Mouse (Mus musculus): ENCODE results near the gene Limd1.
A peak's percentile ranks its signal among the peaks of the same experiment; 100 is the strongest.

Gene Limd1

GRCm38 (mm10) chr9:123515087-123515486, 36.6 kb downstream of the Limd1 start:
- no peak for DNase-seq (ENCODE audit: low read depth, low spot score)

DNA sequence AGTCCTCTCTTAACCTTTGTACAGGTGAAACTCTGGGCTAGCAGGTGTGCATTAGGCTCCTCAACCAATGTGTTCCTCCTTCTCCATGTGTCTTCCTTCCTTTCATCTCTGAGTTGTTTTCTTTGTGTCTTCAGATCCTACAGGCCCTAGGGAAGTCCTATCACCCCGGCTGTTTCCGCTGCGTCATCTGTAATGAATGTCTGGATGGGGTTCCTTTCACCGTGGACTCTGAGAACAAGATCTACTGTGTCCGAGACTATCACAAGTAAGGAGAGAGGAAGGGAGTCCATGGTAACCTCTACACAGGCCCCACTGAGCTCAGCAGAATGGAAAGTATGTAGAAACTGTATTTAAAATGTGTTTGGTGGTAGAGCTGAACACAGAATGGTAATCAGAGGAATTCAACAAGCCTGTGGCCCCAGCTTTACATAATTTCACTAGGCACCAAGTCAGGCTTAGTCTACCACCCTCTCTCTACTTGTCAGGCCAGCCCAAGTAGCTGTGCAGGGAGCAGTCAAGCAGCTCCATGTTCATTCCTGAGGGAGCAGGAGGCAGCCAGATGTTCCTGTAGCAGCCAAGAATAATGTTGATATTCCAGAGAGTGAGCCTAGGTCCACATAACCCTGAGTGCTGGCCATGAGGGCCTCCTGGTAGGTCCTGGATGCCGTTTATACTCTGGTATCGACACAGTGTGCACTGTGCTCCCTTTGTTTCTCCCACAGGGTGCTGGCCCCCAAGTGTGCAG, 38.3 kb downstream of the Limd1 start:
- no peak for DNase-seq (ENCODE audit: low read depth, low spot score)

DNA sequence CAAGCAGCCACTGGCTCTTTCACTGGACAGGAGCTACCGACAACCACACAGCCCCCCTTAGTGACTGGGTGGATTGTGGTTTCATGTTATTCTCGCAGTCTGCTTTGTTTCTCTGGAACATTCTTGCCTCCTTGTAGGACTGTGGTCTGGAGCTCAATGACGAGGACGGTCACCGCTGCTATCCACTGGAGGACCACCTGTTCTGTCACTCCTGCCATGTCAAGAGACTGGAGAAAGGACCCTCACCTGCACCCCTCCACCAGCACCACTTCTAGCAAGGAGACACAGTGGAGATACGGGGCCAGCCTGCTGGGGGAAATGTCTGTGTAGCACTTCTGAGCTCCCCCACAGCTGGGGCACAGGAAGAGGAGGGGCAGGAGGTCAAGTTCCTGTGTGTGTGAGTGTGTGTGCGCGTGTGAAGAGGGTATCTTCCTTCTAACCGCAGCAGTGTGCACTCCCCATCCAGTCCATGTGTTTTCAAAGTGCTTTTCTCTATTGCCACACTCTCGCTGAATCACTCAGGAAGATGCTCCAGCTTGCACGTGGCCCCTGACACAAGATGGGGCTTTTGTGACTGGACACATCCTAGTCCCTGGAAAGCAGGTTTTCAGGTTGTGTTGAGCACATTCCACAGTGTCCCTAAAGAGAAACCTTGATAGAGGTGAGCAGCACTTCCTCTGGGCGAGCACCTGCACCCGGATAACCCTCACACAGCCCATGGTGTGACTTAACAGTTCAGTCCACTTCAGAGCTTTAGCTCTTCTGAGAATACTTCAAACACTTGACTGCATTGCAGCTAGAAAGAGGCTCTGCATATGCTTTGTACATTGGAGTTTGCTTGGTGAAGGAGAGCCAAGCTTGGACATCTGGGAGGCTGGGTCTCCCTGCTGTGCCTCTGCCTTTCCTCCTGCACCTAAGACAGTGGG, 40.7 kb downstream of the Limd1 start:
- DNase-seq (ENCODE audit: low read depth, low spot score), result no peak

DNA sequence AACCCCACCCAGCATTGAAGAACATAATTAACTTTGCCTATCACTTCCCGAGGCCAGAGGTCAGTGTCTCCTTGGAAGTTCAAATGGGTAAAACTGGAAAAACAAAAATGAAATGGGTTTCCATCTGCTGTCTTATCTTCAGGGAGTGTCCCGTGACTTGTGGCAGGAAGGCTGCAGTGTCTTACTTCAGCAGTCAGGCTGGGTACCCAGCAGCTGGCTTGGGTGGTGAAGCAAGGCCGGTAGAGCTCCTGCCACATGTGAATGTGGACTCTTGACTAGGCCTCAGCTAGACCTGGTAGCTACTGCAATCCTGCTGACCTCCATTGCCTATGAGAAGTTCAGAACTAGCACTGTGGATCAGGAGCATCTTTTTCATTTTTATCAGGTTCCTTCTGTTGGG, 42.2 kb downstream of the Limd1 start:
- no peak for DNase-seq (ENCODE audit: low read depth, low spot score)

DNA sequence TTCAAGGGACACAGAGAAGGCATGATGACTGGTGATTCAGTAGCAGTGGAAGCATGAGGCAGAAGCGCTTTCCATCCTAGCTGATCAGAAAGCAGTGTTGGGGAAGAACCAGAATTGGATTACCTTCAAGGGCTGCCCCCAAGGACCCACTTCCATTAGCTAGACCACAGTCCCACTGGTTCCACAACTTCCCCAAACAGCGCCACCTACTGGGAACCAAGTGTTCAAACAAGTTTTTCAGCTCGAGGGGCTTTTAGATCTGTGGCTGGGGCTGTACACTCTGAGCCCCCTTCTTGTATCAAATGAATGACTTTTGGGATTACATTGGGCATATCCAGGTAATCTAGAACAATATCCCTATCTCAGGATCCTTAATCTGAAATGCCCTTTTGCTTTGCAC, 45.2 kb downstream of the Limd1 start:
- DNase-seq (ENCODE audit: low read depth, low spot score), result no peak

DNA sequence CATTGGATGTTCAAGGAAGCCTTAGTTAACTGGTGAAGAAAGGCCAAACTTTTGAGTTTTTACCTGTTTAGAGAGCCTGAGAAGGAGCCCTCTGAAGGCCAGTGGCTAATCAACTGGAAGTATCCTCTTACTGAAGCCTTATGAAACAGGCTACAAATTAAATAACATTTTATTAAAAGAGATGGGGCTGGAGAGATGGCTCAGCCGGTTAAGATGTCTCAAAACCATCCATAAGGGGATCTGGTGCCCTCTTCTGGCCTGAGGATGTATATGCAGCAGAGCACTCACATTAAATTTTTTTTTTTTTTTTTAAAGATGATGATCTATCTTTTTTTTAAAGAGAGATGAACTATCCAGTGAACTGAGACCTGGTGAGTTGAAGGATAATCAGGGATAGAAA, 46.6 kb downstream of the Limd1 start:
- no peak for DNase-seq (ENCODE audit: low read depth, low spot score)

- DNase-seq (ENCODE audit: low read depth, low spot score), result no peak
Observed at GRCm38 (mm10) chr9:123526502-123526901, 48.0 kb downstream of the Limd1 start.

- no peak for DNase-seq (ENCODE audit: low read depth, low spot score)
Observed at GRCm38 (mm10) chr9:123528087-123528925, 49.8 kb downstream of the Limd1 start.

DNA sequence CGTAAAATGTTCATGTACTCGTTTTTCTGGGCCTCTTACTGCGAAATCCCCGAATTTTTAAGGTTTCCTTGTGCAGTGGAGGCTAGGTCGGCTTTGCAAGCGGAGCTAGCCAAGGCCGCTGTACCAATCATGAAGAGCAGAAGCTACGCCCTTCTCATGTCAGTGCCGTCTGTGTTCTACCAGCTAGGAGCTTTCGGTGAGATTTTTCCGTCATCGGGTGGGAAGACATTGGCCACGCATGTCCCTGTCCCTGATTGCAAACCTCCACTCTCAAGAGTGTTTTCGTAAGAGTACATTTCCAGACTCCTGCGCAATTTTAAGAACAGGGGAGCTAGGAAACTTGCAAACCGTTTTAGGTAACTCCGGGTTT, 50.4 kb downstream of the Limd1 start:
- DNase-seq (ENCODE audit: low read depth, low spot score), result no peak

DNA sequence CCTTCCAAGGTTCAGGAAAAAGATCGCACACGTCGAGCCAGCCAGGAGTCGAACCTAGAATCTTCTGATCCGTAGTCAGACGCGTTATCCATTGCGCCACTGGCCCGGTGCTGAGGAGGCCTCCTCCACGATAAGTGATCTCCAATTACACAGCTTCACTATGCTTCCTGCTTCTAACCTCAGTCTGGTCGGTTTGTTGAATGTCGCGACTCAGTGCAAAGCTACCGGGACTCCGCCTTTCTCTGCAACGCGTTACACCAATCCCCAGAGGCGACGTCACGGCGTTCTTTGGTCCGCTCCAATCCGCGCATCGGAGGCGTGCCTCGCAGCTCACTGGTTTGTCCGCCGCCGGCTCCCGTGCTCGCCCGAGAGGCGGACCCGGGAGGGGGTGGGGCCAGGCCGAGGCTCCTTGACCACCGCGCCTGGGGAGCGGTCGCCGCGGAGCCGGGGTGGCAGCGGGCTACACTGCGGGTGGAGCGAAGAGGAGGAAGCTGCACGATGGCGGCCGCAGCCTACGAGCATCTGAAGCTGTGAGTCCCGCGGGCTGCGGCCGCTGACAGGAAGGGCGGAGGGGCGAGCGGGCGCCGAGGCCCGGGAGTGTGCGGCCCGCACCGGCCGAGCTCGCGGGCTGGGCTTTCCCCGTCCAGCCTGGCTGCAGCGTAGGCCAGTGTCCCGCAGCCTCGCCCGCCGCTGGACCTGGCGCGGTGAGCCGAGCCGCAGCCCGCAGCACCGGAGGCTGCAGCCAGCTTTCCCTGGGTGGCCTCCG, 51.1 kb downstream of the Limd1 start, which contains the start of gene Sacm1l:
Gene Sacm1l (plus strand): TSS at position 368 of the 766 bp plus-strand sequence.
- peak; percentile 96 for DNase-seq (ENCODE audit: low read depth, low spot score)

DNA sequence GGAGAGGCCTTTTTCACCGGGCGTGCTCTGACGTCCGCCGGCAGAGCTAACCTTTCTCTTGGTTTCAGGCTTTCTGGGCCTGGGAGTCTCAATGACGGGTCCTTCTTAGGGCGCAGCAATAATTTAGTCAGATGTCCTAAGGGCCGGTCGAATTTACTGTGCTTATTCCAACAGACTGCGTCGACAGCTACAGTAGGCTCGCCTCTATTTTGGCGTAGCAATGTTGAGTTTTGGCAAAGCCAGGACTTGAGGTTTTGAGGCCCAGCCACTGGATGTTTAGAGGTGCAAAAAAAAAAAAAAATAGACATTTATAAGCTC, 51.6 kb downstream of the Limd1 start:
- DNase-seq (ENCODE audit: low read depth, low spot score), result no peak

DNA sequence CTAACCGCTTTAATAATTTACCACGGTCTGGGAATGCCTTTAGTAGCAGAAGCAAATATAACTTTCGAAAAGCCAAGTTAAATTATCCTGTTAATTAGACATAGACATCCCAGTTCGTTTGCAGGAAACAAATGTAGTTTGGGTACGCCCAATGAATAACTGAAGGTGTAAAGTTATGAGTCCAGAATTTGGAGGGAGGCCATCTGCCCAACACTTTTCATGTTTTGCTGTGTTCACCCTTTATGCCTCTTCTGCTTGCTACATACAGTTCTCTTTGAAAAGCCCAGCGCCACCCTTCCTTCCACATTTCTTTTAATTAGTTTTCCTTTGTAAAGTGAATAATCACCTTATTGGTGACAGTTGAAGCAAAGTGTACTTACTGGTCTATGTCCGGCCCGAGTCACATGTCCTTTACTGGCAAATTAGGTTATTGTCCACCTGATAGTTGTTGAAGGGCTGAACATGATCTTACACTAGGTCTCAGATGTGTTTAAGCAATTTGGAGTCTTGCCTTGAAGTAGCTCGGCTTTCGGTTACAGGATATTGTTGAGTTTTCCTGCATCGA, 52.1 kb downstream of the Limd1 start:
- DNase-seq (ENCODE audit: low read depth, low spot score), result no peak

GRCm38 (mm10) chr9:123531234-123531633, 52.7 kb downstream of the Limd1 start:
- no peak for DNase-seq (ENCODE audit: low read depth, low spot score)

DNA sequence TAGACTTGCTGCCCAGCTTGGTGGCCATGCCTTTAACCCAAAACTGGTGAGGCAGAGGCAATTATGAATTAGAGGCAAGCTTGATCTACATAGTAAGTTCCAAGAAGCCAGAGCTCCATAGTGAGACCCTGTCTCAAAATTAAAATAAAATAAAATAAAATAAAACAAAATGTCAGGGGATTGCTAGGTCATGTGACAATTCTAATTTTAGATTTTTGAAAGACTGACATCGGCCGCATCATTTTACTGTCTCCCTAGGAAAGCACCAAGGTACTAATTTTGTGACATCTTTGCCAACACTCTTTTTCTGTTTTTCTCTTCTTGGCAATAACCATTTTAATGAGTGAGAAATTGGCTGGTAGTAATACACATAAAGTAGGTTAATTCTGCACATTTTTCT, 58.1 kb downstream of the Limd1 start:
- DNase-seq (ENCODE audit: low read depth, low spot score), result no peak

DNA sequence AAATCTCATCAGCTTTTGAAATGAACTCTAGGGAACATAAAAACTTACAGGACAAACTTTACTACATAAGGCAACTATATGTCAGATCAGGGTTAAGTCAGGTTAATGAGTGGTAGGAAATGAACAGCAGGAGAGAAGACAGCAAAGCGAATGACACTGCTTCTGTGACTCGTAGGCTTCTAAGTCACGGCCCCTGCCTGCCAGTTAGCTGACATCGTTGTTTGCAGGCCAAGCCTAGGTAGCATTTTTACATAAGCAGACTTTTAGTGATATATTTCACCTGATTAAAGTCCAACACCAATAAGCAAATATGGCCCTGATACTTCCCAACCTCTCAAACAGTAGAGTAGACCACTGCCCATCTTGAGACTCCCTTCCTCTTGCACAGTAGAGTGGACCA, 59.7 kb downstream of the Limd1 start:
- DNase-seq (ENCODE audit: low read depth, low spot score), result no peak

DNA sequence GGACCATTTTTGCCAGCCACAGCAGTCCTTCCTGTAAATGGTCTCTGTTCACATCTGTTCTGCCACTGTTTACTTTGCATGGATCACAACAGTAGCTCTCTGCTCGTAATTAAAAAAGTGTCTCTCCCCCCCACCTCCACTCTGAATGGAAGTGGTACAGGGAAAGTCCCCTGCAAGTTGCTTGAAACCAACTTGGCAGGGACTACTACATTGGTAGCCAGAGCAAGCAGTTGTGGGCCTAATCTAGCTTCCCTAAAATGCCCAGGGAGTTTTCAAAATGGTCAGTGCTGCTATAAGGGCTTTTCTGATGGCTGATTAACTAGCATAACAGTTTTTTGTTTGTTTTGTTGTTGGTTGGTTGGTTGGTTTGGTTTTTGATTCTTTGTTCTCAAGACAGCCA, 60.6 kb downstream of the Limd1 start:
- DNase-seq (ENCODE audit: low read depth, low spot score), result no peak

DNA sequence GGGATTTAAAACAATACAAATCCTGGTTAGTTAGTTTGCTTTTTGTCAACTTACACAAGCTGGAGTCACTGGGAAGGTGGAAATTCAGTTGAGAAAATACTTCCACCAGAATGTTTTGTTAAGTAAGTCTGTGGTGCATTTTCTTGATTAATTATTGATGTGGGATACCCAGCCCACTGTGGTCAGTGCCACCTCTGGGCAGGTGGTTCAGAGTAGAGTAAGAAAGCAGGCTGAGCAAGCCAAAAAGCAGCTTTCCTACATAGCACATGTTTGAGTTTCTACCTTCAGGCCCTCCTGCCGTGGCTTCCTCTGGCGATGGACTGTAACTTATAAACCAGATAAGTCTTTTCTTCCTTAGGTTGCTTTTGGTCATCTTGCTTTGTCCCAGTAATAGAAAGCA, 61.3 kb downstream of the Limd1 start:
- DNase-seq (ENCODE audit: low read depth, low spot score), result no peak

DNA sequence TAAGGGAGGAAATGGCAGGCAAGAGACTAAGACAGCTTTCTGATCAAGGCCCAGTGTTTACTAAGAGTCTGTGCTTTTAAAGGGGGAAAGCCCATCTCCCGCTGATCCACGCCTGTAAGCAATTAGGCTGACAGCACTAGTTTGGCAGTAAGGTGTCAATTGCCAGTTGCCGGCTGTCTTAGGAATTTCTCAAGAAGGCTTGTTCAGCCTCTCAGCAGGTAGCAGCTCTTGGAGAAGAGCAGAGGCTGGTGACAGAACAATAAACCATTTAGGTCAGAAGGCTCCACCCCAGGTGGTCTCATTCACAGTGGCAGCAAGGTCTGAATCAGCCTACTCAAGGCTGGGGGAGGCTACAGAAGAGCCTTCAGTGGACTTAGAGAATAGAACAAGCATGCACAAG, 76.1 kb downstream of the Limd1 start:
- DNase-seq (ENCODE audit: low read depth, low spot score), result peak; percentile 59
